Mouse (Mus musculus): ENCODE data around the gene Ccdc155. TPM values are rescaled to one million over a fixed set of nuclear protein-coding genes. Genes with fewer than 3 reads are reported as not detected.
"Not testable (repeated sequence)": the region's sequence is repeated elsewhere in the genome, so short reads cannot be mapped to it uniquely, and the experiment has no call there.

The Ccdc155 gene
- polyA plus RNA-seq, 1 experiment from 2014 or later: 0.53 TPM

- Histone ChIP-seq H3K9ac (ENCODE audit: low read depth, low read length) (no peak overlapping the region), H3K9me3 (ENCODE audit: control insufficient read depth, low read length) (no peaks in the 10 kb centered on the region), H3K4me1 (replicated peaks; ENCODE audit: control insufficient read depth, insufficient read depth, low read length) (peaks cover 12% of the 10 kb centered on the region), H3K27ac (ENCODE audit: low read depth, low read length) (no peak overlapping the region), H3K4me3 (ENCODE audit: low read depth, low read length) (no peak overlapping the region), H3K36me3 (ENCODE audit: control insufficient read depth, insufficient read depth, low read length) (no peaks in the 10 kb centered on the region), H3K4me2 (no peak overlapping the region), H3K27me3 (replicated peaks; ENCODE audit: control insufficient read depth, insufficient read depth, low read length) (peaks cover 93% of the 10 kb centered on the region)
- ATAC-seq (replicated peaks; ENCODE audit: low FRiP score) (no peak), DNase-seq (ENCODE audit: low spot score) (no peak)
- WGBS: 22% methylated on average over 7 of the region's 7 CpGs
Observed at GRCm38 (mm10) chr7:45178550-45178949, 26.1 kb downstream of the Ccdc155 start.

- ATAC-seq (replicated peaks; ENCODE audit: low FRiP score) (no peak), DNase-seq (ENCODE audit: low spot score) (no peak)
- 0 out of 2 replicates have a peak, but pooled peaks cover 3% of the 10 kb centered on the region for H3K4me1 ChIP-seq (replicated peaks; ENCODE audit: control insufficient read depth, insufficient read depth, low read length)
- 0 out of 2 replicates have a peak, but pooled peaks cover under 1% of the 10 kb centered on the region for H3K9me3 ChIP-seq (ENCODE audit: control insufficient read depth, low read length)
- no peaks in the 10 kb centered on the region for H3K36me3 ChIP-seq (ENCODE audit: control insufficient read depth, insufficient read depth, low read length)
- WGBS: 6% methylated on average over 31 of the region's 31 CpGs
- no peak overlapping the region for H3K4me2 ChIP-seq
- H3K9ac ChIP-seq (ENCODE audit: low read depth, low read length): no peak overlapping the region
- no peak overlapping the region for H3K27ac ChIP-seq (ENCODE audit: low read depth, low read length)
- H3K27me3 ChIP-seq (replicated peaks; ENCODE audit: control insufficient read depth, insufficient read depth, low read length): peaks cover 83% of the 10 kb centered on the region
- 0 out of 2 replicates have a peak overlapping the region, but pooled peaks have one; percentile 12 for H3K4me3 ChIP-seq (ENCODE audit: low read depth, low read length)
Observed at GRCm38 (mm10) chr7:45176356-45176755, 28.3 kb downstream of the Ccdc155 start.

- Histone ChIP-seq H3K36me3 (ENCODE audit: control insufficient read depth, insufficient read depth, low read length) (no peaks in the 10 kb centered on the region), H3K9ac (ENCODE audit: low read depth, low read length) (no peak overlapping the region), H3K4me3 (ENCODE audit: low read depth, low read length) (no peak overlapping the region), H3K9me3 (ENCODE audit: control insufficient read depth, low read length) (0 out of 2 replicates have a peak, but pooled peaks cover 3% of the 10 kb centered on the region), H3K4me2 (no peak overlapping the region), H3K4me1 (replicated peaks; ENCODE audit: control insufficient read depth, insufficient read depth, low read length) (0 out of 2 replicates have a peak, but pooled peaks cover 3% of the 10 kb centered on the region), H3K27ac (ENCODE audit: low read depth, low read length) (no peak overlapping the region), H3K27me3 (replicated peaks; ENCODE audit: control insufficient read depth, insufficient read depth, low read length) (peaks cover 80% of the 10 kb centered on the region)
- 4% methylated on average over 23 of the region's 23 CpGs for WGBS
- DNase-seq (ENCODE audit: low spot score) (no peak), ATAC-seq (replicated peaks; ENCODE audit: low FRiP score) (no peak)
Observed at GRCm38 (mm10) chr7:45175929-45176328, 28.8 kb downstream of the Ccdc155 start.

- ATAC-seq (replicated peaks; ENCODE audit: low FRiP score) (no peak), DNase-seq (ENCODE audit: low spot score) (no peak)
- Histone ChIP-seq H3K9ac (ENCODE audit: low read depth, low read length) (no peak overlapping the region), H3K27me3 (replicated peaks; ENCODE audit: control insufficient read depth, insufficient read depth, low read length) (peaks cover 76% of the 10 kb centered on the region), H3K4me3 (ENCODE audit: low read depth, low read length) (no peak overlapping the region), H3K4me1 (replicated peaks; ENCODE audit: control insufficient read depth, insufficient read depth, low read length) (0 out of 2 replicates have a peak, but pooled peaks cover 3% of the 10 kb centered on the region), H3K36me3 (ENCODE audit: control insufficient read depth, insufficient read depth, low read length) (no peaks in the 10 kb centered on the region), H3K4me2 (no peak overlapping the region), H3K9me3 (ENCODE audit: control insufficient read depth, low read length) (0 out of 2 replicates have a peak, but pooled peaks cover 3% of the 10 kb centered on the region), H3K27ac (ENCODE audit: low read depth, low read length) (no peak overlapping the region)
- 5% methylated on average over 13 of the region's 13 CpGs for WGBS
Observed at GRCm38 (mm10) chr7:45175398-45175797, 29.3 kb downstream of the Ccdc155 start.

- H3K4me3 ChIP-seq (ENCODE audit: low read depth, low read length): no peak overlapping the region
- no peaks in the 10 kb centered on the region for H3K36me3 ChIP-seq (ENCODE audit: control insufficient read depth, insufficient read depth, low read length)
- H3K4me1 ChIP-seq (replicated peaks; ENCODE audit: control insufficient read depth, insufficient read depth, low read length): 0 out of 2 replicates have a peak, but pooled peaks cover 3% of the 10 kb centered on the region
- no peak overlapping the region for H3K4me2 ChIP-seq
- ATAC-seq (replicated peaks; ENCODE audit: low FRiP score): no peak
- H3K9ac ChIP-seq (ENCODE audit: low read depth, low read length): no peak overlapping the region
- 7% methylated on average over 29 of the region's 29 CpGs for WGBS
- peaks cover 70% of the 10 kb centered on the region for H3K27me3 ChIP-seq (replicated peaks; ENCODE audit: control insufficient read depth, insufficient read depth, low read length)
- H3K9me3 ChIP-seq (ENCODE audit: control insufficient read depth, low read length): peaks cover 8% of the 10 kb centered on the region
- no peak overlapping the region for H3K27ac ChIP-seq (ENCODE audit: low read depth, low read length)
- DNase-seq (ENCODE audit: low spot score): no peak
Observed at GRCm38 (mm10) chr7:45174567-45175280, 30.0 kb downstream of the Ccdc155 start.

- DNase-seq (ENCODE audit: low spot score); H3K4me3 ChIP-seq (ENCODE audit: low read depth, low read length); H3K4me1 ChIP-seq (replicated peaks; ENCODE audit: control insufficient read depth, insufficient read depth, low read length); H3K27ac ChIP-seq (ENCODE audit: low read depth, low read length); H3K9ac ChIP-seq (ENCODE audit: low read depth, low read length); H3K36me3 ChIP-seq (ENCODE audit: control insufficient read depth, insufficient read depth, low read length); ATAC-seq (replicated peaks; ENCODE audit: low FRiP score); H3K4me2 ChIP-seq: not testable (repeated sequence)
- Histone ChIP-seq H3K9me3 (ENCODE audit: control insufficient read depth, low read length) (peaks cover 16% of the 10 kb centered on the region), H3K27me3 (replicated peaks; ENCODE audit: control insufficient read depth, insufficient read depth, low read length) (peaks cover 70% of the 10 kb centered on the region)
- WGBS: 42% methylated on average over 1 of the region's 1 CpGs
Observed at GRCm38 (mm10) chr7:45173772-45174171, 30.9 kb downstream of the Ccdc155 start.

- ATAC-seq (replicated peaks; ENCODE audit: low FRiP score): no peak
- H3K9me3 ChIP-seq (ENCODE audit: control insufficient read depth, low read length): peaks cover 18% of the 10 kb centered on the region
- WGBS: 52% methylated on average over 7 of the region's 7 CpGs
Observed at GRCm38 (mm10) chr7:45172974-45173373, 31.7 kb downstream of the Ccdc155 start.

GRCm38 (mm10) chr7:45169495-45169894, 35.2 kb downstream of the Ccdc155 start:
- H3K4me1 ChIP-seq (replicated peaks; ENCODE audit: control insufficient read depth, insufficient read depth, low read length): no peaks in the 10 kb centered on the region
- ATAC-seq (replicated peaks; ENCODE audit: low FRiP score) (no peak), DNase-seq (ENCODE audit: low spot score) (no peak)
- H3K27me3 ChIP-seq (replicated peaks; ENCODE audit: control insufficient read depth, insufficient read depth, low read length): peaks cover 70% of the 10 kb centered on the region
- WGBS: 83% methylated on average over 3 of the region's 3 CpGs
- H3K27ac ChIP-seq (ENCODE audit: low read depth, low read length): no peak overlapping the region
- H3K9ac ChIP-seq (ENCODE audit: low read depth, low read length): no peak overlapping the region
- no peaks in the 10 kb centered on the region for H3K36me3 ChIP-seq (ENCODE audit: control insufficient read depth, insufficient read depth, low read length)
- H3K9me3 ChIP-seq (ENCODE audit: control insufficient read depth, low read length): peaks cover 18% of the 10 kb centered on the region
- H3K4me3 ChIP-seq (ENCODE audit: low read depth, low read length): no peak overlapping the region
- no peak overlapping the region for H3K4me2 ChIP-seq

More at GRCm38 (mm10) chr7:45172974-45173373, 31.7 kb downstream of the Ccdc155 start:
- H3K27ac ChIP-seq (ENCODE audit: low read depth, low read length): no peak overlapping the region
- no peaks in the 10 kb centered on the region for H3K36me3 ChIP-seq (ENCODE audit: control insufficient read depth, insufficient read depth, low read length)
- no peak for DNase-seq (ENCODE audit: low spot score)
- H3K4me3 ChIP-seq (ENCODE audit: low read depth, low read length): no peak overlapping the region
- H3K27me3 ChIP-seq (replicated peaks; ENCODE audit: control insufficient read depth, insufficient read depth, low read length): peaks cover 70% of the 10 kb centered on the region
- no peak overlapping the region for H3K4me2 ChIP-seq
- no peak overlapping the region for H3K9ac ChIP-seq (ENCODE audit: low read depth, low read length)
- 0 out of 2 replicates have a peak, but pooled peaks cover 3% of the 10 kb centered on the region for H3K4me1 ChIP-seq (replicated peaks; ENCODE audit: control insufficient read depth, insufficient read depth, low read length)

GRCm38 (mm10) chr7:45168656-45169055, 36.0 kb downstream of the Ccdc155 start:
- Histone ChIP-seq H3K9me3 (ENCODE audit: control insufficient read depth, low read length) (peaks cover 18% of the 10 kb centered on the region), H3K4me2 (no peak overlapping the region), H3K4me1 (replicated peaks; ENCODE audit: control insufficient read depth, insufficient read depth, low read length) (peaks cover 4% of the 10 kb centered on the region), H3K27me3 (replicated peaks; ENCODE audit: control insufficient read depth, insufficient read depth, low read length) (peaks cover 75% of the 10 kb centered on the region), H3K27ac (ENCODE audit: low read depth, low read length) (no peak overlapping the region), H3K9ac (ENCODE audit: low read depth, low read length) (no peak overlapping the region), H3K4me3 (ENCODE audit: low read depth, low read length) (no peak overlapping the region), H3K36me3 (ENCODE audit: control insufficient read depth, insufficient read depth, low read length) (no peaks in the 10 kb centered on the region)
- ATAC-seq (replicated peaks; ENCODE audit: low FRiP score) (no peak), DNase-seq (ENCODE audit: low spot score) (no peak)
- 8% methylated on average over 24 of the region's 24 CpGs for WGBS

Measured in liver, embryonic 11.5 days (tissue).